Mouse (Mus musculus): Measurements from ENCODE around the gene Axin2.

DNA sequence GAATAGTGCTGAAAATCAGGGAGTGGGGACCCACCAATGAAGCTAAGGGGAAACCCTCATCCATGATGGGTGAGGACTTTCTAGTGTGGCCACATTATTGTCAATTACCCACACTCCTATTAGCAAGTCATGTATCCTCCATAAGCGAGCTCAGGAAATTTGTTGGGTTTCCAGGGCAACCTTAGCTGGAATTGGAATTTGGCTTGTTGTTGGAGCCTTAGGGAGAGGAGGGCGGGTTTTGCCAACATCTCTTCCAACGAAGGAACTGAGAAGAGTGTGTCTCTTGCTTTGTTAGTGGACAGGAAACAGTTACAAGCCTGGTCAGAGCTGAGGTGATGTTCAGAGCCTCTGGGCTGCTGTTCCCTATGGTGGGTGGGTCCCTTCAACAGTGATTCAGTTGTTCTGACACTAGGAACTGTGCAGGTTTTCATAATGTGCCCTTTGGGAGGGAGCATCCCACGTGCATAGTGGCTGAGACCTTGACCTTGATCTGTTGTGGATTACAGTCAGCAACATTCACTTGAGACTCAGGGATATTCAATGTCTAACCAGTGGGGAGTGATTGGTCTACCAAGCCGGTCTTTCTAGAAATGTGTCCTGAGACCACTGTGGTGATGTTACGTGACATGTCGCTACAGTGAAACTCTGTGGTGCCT, 63.4 kb downstream of the Axin2 start:
- TF ChIP-seq CTCF (IDR thresholded peaks at IDR 0.05; ENCODE audit: low read depth), result no peak
- TF ChIP-seq EP300 (optimal IDR thresholded peaks at IDR 0.05), result no peak
